Mouse (Mus musculus) stomach, embryonic 16.5 days (tissue): ENCODE results near the gene Smim24. TPM values are rescaled to one million over a fixed set of nuclear protein-coding genes. Genes with fewer than 3 reads are reported as not detected.
A peak's percentile ranks its signal among the peaks of the same experiment; 100 is the strongest.

Experiments
- ATAC-seq: fragments of 200-750 bp; cut with Nextera tagmentation; 2 replicates; pipeline ENCODE4 v1.8.0; 2017; ENCODE audit warnings: moderate number of reproducible peaks, moderate TSS enrichment; ENCODE audit not compliant: insufficient read depth, low FRiP score
- H3K27ac ChIP-seq: fragments of 300-500 bp; sonication (generic); 2 replicates; pipeline ENCODE4 v1.5.1; 2014; ENCODE audit warnings: low read length
- H3K27me3 ChIP-seq: fragments of 300-500 bp; sonication (generic); 2 replicates; pipeline ENCODE4 v1.6.1; 2014; ENCODE audit warnings: low read length, control low read depth, mixed read lengths; ENCODE audit not compliant: control insufficient read depth, insufficient read depth
- H3K36me3 ChIP-seq: fragments of 300-500 bp; sonication (generic); 2 replicates; pipeline ENCODE4 v1.6.1; 2014; ENCODE audit warnings: low read length; ENCODE audit not compliant: control insufficient read depth, insufficient read depth
- H3K4me1 ChIP-seq: fragments of 300-500 bp; sonication (generic); 2 replicates; pipeline ENCODE4 v1.6.1; 2014; ENCODE audit warnings: low read length, control low read depth, mixed read lengths; ENCODE audit not compliant: control insufficient read depth, insufficient read depth
- H3K4me2 ChIP-seq: fragments of 300-500 bp; sonication (generic); 2 replicates; pipeline ENCODE4 v1.6.1; 2014; ENCODE audit warnings: low read depth, low read length, mixed read lengths
- H3K4me3 ChIP-seq: fragments of 300-500 bp; sonication (generic); replicated peaks from 2 replicates; pipeline ENCODE4 v1.5.1; 2014; ENCODE audit warnings: mild to moderate bottlenecking, low read length
- H3K9ac ChIP-seq: fragments of 300-500 bp; sonication (generic); 2 replicates; pipeline ENCODE4 v1.6.1; 2014; ENCODE audit warnings: low read length
- H3K9me3 ChIP-seq: fragments of 300-500 bp; sonication (generic); replicated peaks from 2 replicates; pipeline ENCODE4 v1.6.1; 2016; ENCODE audit warnings: low read length, control low read depth; ENCODE audit not compliant: control insufficient read depth
- WGBS: fragments of 180-500 bp; shearing (Covaris S2); extraction: QIAGEN DNeasy Blood & Tissue Kit; methylation state at CpG from one replicate; pipeline ENCODE4 v1.1.7; 2014; 5-methylcytosine and 5-hydroxymethylcytosine counted together
- polyA plus RNA-seq: library from polyadenylated mRNA; unstranded; fragments of >200 nt; fragmentation: Nextera tagmentation; extraction: Ambion mirVana; gene quantifications from 2 replicates; pipeline ENCODE4 v1.2.1, GENCODE M21; 2015

The Smim24 gene
- polyA plus RNA-seq, 1 experiment from 2014 or later: 61.8 TPM

- ATAC-seq: no peak
- Histone ChIP-seq H3K4me2 (peak overlapping the region; percentile 61), H3K36me3 (peaks cover 21% of the 10 kb centered on the region), H3K9ac (peak overlapping the region; percentile 65), H3K27me3 (peaks cover 10% of the 10 kb centered on the region; the same call in 1 of the 2 replicates), H3K4me3 (peak overlapping the region; percentile 37), H3K4me1 (peaks cover 54% of the 10 kb centered on the region), H3K27ac (peak overlapping the region; percentile 67), H3K9me3 (no peaks in the 10 kb centered on the region)
- WGBS: 14% methylated on average over 54 of the region's 54 CpGs
These were observed 29.2 kb upstream of the Smim24 start for GRCm38 (mm10) chr10:81363436-81364346.

DNA sequence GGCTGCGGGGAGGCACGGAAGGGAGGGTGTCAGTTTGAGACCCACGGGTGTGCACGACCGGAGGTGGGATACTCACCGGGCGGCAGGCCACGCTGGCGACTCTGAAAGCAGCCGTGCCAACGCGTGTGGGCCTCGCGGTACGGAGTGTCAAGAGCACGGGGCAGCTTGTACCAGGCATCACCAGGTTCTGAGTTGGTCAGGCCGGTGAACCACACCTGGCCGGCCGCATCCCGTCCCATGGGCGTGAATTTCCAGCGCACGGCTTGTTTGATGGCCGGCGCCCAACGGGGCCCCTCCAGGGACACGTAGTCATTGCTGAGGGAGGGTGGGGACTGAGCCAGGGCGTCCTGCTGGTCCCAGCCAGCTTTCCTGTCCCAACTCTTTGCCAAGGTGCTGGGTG lies 28.2 kb upstream of the Smim24 start:
- peak overlapping the region; percentile 65 for H3K9ac ChIP-seq
- peak; percentile 4; the same call in 1 of the 2 replicates for ATAC-seq
- 0 out of 2 replicates have a peak overlapping the region, but pooled peaks have one; percentile 31 for H3K27ac ChIP-seq
- peaks cover 52% of the 10 kb centered on the region for H3K4me1 ChIP-seq
- H3K4me3 ChIP-seq: peak overlapping the region; percentile 37
- H3K27me3 ChIP-seq: peaks cover 10% of the 10 kb centered on the region; the same call in 1 of the 2 replicates
- H3K4me2 ChIP-seq: peak overlapping the region; percentile 61
- H3K36me3 ChIP-seq: peaks cover 27% of the 10 kb centered on the region
- H3K9me3 ChIP-seq: no peaks in the 10 kb centered on the region
- 15% methylated on average over 28 of the region's 28 CpGs for WGBS

DNA sequence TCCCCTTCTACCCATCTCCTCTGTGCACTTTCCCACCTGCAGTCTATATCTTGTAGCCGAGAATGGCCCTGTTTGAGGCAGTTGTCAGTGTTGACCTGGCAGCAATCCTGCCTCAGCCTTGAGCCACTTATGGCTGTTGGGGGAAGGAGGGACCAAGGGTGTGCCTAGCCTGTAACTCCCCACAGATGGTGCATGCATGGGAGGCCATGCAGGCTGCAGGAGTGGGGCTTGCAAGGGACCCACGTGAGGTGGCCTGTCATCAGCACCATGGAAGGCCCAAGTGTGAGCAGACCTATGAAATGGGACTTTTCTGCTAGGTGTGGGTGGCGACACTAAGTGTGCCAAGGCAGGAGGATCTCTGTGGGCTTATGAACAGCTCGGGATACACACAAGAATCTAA lies 27.8 kb upstream of the Smim24 start:
- no peak for ATAC-seq
- WGBS: 43% methylated on average over 4 of the region's 4 CpGs
- H3K4me1 ChIP-seq: peaks cover 52% of the 10 kb centered on the region
- H3K36me3 ChIP-seq: peaks cover 27% of the 10 kb centered on the region
- no peak overlapping the region for H3K4me3 ChIP-seq
- H3K27me3 ChIP-seq: peaks cover 10% of the 10 kb centered on the region; the same call in 1 of the 2 replicates
- no peaks in the 10 kb centered on the region for H3K9me3 ChIP-seq
- no peak overlapping the region for H3K9ac ChIP-seq
- peak overlapping the region; percentile 31; the same call in 1 of the 2 replicates for H3K27ac ChIP-seq
- H3K4me2 ChIP-seq: no peak overlapping the region

DNA sequence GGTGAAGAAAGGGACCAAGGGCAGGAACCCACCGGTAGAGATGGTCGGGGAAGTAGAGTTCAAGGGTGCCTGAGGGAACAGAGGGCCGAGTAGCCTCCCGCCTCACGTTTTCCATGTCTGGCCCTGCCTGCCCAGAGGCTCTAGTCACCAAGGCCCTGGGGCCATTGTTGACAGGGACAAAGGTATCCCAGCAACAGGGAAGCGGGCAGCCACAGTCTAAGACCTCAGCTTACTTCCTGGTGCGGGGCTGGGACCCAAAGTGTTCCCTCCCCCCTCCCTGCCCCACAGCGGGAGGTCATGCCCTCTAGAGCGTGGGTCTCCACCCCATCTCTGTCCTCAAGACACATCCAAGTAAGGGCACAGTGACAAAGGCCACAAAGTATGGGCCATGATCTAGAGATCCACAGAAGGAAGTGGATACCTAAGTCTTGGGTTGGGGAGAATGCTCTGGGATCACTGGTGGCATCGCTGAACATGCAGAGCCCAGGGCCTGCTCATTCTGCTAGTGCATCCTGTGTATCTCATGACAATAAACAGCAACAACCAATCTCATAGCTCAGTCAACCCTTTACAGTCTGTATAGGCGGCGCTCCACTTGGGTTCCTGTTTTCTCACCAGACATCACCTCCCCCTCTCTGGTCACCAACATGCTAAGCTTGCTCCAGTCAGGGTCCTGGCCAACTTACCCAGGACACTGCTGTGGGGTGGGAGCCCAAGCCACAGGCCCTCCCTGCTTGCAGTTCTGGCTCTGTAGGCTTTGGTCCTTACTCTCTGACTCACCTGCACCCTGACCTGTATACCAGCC lies 27.0 kb upstream of the Smim24 start, which contains the start of gene 4930404N11Rik:
Gene 4930404N11Rik (minus strand): TSS at position 145 of the 805 bp plus-strand sequence.
- WGBS: 32% methylated on average over 12 of the region's 12 CpGs
- peaks cover 48% of the 10 kb centered on the region for H3K4me1 ChIP-seq
- peak within 1 kb of the TSS; percentile 61 for H3K4me2 ChIP-seq
- H3K9me3 ChIP-seq: no peaks in the 10 kb centered on the region
- H3K27ac ChIP-seq: peak within 1 kb of the TSS; percentile 31
- peak; percentile 15; the same call in 1 of the 2 replicates for ATAC-seq
- H3K9ac ChIP-seq: peak within 1 kb of the TSS; percentile 65
- peak within 1 kb of the TSS; percentile 37 for H3K4me3 ChIP-seq
- H3K27me3 ChIP-seq: peaks cover 10% of the 10 kb centered on the region; the same call in 1 of the 2 replicates
- H3K36me3 ChIP-seq: peaks cover 35% of the 10 kb centered on the region

DNA sequence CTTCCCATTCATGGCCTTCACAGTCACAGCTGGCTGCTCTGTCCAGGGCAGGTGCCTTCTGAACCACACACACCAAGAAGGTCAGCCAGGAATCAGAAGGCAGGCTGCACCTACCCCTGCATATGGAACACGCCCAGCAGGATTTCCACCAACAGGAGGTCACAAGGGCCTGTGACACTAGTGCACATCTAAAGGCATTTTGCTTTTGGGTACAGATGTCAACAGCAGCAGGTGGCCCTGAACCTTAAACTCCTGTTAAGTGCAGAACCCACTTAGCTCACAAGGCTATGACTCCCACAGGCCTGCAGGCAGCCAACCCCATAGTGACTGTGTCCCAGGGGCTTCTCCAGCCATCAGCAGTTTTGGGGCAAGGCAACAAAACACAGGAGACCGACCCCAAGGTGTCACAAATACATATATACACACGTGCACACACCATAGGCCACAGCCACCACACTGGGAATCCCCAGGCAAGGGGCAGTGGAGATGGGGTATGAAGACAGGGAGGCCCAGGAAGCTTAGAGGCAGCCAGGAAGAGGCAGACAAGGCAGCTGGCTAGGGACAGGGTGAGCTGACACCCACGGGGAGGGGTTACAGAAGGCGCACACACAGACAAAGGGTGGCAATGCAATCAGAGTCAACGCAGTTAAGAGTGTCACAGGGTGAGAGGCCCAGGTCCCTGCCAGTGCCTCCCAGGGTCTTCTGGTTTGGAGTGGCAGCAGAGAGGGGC lies 26.2 kb upstream of the Smim24 start:
- H3K4me1 ChIP-seq: peaks cover 41% of the 10 kb centered on the region
- H3K4me2 ChIP-seq: no peak overlapping the region
- WGBS: 73% methylated on average over 6 of the region's 6 CpGs
- peak overlapping the region; percentile 31 for H3K27ac ChIP-seq
- H3K9me3 ChIP-seq: no peaks in the 10 kb centered on the region
- H3K36me3 ChIP-seq: peaks cover 40% of the 10 kb centered on the region
- H3K4me3 ChIP-seq: no peak overlapping the region
- no peak for ATAC-seq
- H3K9ac ChIP-seq: no peak overlapping the region
- H3K27me3 ChIP-seq: peaks cover 10% of the 10 kb centered on the region; the same call in 1 of the 2 replicates

DNA sequence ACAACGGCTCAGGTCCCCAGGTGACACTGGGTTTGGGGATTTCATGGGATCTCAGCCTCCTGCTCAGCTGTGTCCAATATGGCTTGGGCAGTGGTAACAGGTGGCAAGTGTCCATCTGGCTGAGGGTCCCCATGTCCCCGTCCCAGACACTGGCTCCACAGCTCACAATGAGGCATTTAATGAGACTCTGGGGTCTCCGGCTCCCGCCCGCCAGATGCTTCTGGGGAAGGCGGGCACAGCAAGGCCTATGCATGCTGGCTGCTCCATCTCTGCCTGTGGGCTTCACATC lies 25.7 kb upstream of the Smim24 start:
- no peaks in the 10 kb centered on the region for H3K9me3 ChIP-seq
- WGBS: 92% methylated on average over 6 of the region's 6 CpGs
- no peak for ATAC-seq
- peaks cover 36% of the 10 kb centered on the region for H3K4me1 ChIP-seq
- H3K9ac ChIP-seq: no peak overlapping the region
- peaks cover 42% of the 10 kb centered on the region for H3K36me3 ChIP-seq
- H3K4me2 ChIP-seq: no peak overlapping the region
- peaks cover 10% of the 10 kb centered on the region; the same call in 1 of the 2 replicates for H3K27me3 ChIP-seq
- no peak overlapping the region for H3K4me3 ChIP-seq
- H3K27ac ChIP-seq: no peak overlapping the region

DNA sequence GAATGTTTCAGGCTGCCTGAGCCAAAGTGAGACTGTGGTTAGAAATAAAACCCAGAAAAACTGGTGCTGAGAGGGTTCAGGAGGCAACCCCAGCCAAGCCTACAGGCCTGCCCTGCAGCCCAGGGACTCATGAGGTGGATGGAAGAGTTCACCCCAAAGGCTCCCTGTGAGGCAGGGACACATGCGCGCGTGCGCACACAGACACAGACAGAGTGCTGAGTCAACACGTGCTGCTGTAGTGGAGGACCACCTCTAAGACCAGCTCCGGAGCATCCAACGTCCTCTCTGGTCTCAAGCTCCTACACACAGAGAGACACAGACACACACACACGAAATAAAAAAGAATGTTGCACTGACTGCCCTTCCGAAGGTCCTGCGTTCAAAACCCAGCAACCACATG lies 17.5 kb upstream of the Smim24 start:
- Histone ChIP-seq H3K4me1 (peaks cover 26% of the 10 kb centered on the region), H3K27ac (no peak overlapping the region), H3K4me3 (no peak overlapping the region), H3K27me3 (no peaks in the 10 kb centered on the region), H3K9me3 (no peaks in the 10 kb centered on the region), H3K36me3 (peaks cover 22% of the 10 kb centered on the region; the same call in 1 of the 2 replicates), H3K4me2 (no peak overlapping the region), H3K9ac (no peak overlapping the region)
- 95% methylated on average over 10 of the region's 10 CpGs for WGBS
- no peak for ATAC-seq

GRCm38 (mm10) chr10:81376561-81377361 lies 16.1 kb upstream of the Smim24 start:
- WGBS: 30% methylated on average over 6 of the region's 6 CpGs
- peak overlapping the region; percentile 95 for H3K9ac ChIP-seq
- H3K9me3 ChIP-seq: no peaks in the 10 kb centered on the region
- H3K4me1 ChIP-seq: peaks cover 26% of the 10 kb centered on the region
- H3K27ac ChIP-seq: peak overlapping the region; percentile 67
- peak overlapping the region; percentile 74 for H3K4me2 ChIP-seq
- no peak for ATAC-seq
- peak overlapping the region; percentile 88 for H3K4me3 ChIP-seq
- H3K36me3 ChIP-seq: peaks cover 8% of the 10 kb centered on the region; the same call in 1 of the 2 replicates
- H3K27me3 ChIP-seq: no peaks in the 10 kb centered on the region
